Mouse (Mus musculus) liver, embryonic 14.5 days (tissue): Measurements from ENCODE around the gene Snta1. TPM values are rescaled to one million over a fixed set of nuclear protein-coding genes. Genes with fewer than 3 reads are reported as not detected.

Experiments used
- ATAC-seq: fragments of 200-750 bp; cut with Nextera tagmentation; 2 replicates; pipeline ENCODE4 v1.8.0; 2017; ENCODE audit warnings: moderate number of reproducible peaks, mild to moderate bottlenecking, moderate library complexity; ENCODE audit not compliant: insufficient read depth
- DNase-seq, 3 experiments: peaks; one replicate each; pipeline ENCODE4 v3.0.0-alpha.2; 2012 to 2013; ENCODE audit warnings: low read depth in 3 of 3, low spot score in 3 of 3
- H3K27ac ChIP-seq: fragments of 300-500 bp; sonication (generic); 2 replicates; pipeline ENCODE4 v1.5.1; 2014; ENCODE audit warnings: moderate library complexity, mild to moderate bottlenecking, control low read depth, inconsistent platforms
- H3K27me3 ChIP-seq: fragments of 300-500 bp; sonication (generic); 2 replicates; pipeline ENCODE4 v1.6.1; 2014; ENCODE audit warnings: mild to moderate bottlenecking, low read length, moderate library complexity; ENCODE audit not compliant: control insufficient read depth, insufficient read depth
- H3K36me3 ChIP-seq: fragments of 300-500 bp; sonication (generic); replicated peaks from 2 replicates; pipeline ENCODE4 v1.6.1; 2014; ENCODE audit warnings: low read depth; ENCODE audit not compliant: control insufficient read depth, insufficient read depth
- H3K4me1 ChIP-seq, 2 experiments: fragments of 200-500 bp in 1 of 2; fragments of 300-500 bp in 1 of 2; sonication (generic) in 1 of 2; replicated peaks; 2 replicates each; pipeline ENCODE4 v1.6.1; 2012 to 2014; ENCODE audit warnings: antibody characterized with exemption in 1 of 2, inconsistent platforms in 1 of 2, low read length in 1 of 2; ENCODE audit not compliant: control insufficient read depth in 2 of 2, insufficient read depth in 2 of 2
- H3K4me2 ChIP-seq: fragments of 300-500 bp; sonication (generic); 2 replicates; pipeline ENCODE4 v1.6.1; 2014; ENCODE audit warnings: low read depth, mild to moderate bottlenecking, control low read depth, moderate library complexity
- H3K4me3 ChIP-seq, 2 experiments: fragments of 200-500 bp in 1 of 2; fragments of 300-500 bp in 1 of 2; sonication (generic) in 1 of 2; 2 replicates each; pipeline ENCODE4 v1.5.1; 2012 to 2014; ENCODE audit warnings: low read depth in 2 of 2, low read length in 2 of 2, mild to moderate bottlenecking in 2 of 2, control low read depth in 1 of 2, inconsistent platforms in 1 of 2, moderate library complexity in 1 of 2; ENCODE audit not compliant: insufficient read depth in 1 of 2
- H3K9ac ChIP-seq: fragments of 300-500 bp; sonication (generic); replicated peaks from 2 replicates; pipeline ENCODE4 v1.6.1; 2014; ENCODE audit warnings: mild to moderate bottlenecking, control low read depth, moderate library complexity
- H3K9me3 ChIP-seq: fragments of 300-500 bp; sonication (generic); 2 replicates; pipeline ENCODE4 v1.6.1; 2016; ENCODE audit warnings: low read length, mixed read lengths; ENCODE audit not compliant: control insufficient read depth
- CTCF ChIP-seq: IDR thresholded peaks from 2 replicates; pipeline ENCODE4 v1.5.1; 2016; ENCODE audit warnings: antibody characterized with exemption, low read depth, control low read depth
- EP300 ChIP-seq: IDR thresholded peaks from 2 replicates; pipeline ENCODE4 v1.6.1; 2016; ENCODE audit warnings: antibody characterized with exemption, low read depth
- WGBS: fragments of 180-500 bp; shearing (Covaris S2); extraction: QIAGEN DNeasy Blood & Tissue Kit; methylation state at CpG from one replicate; pipeline ENCODE4 v1.1.7; 2014; ENCODE audit not compliant: insufficient replicate concordance; 5-methylcytosine and 5-hydroxymethylcytosine counted together
- polyA plus RNA-seq, 2 experiments: library from polyadenylated mRNA; depleted of rRNA in 1 of 2; stranded (reverse) in 1 of 2; unstranded in 1 of 2; fragments of >200 nt; fragmentation: Nextera tagmentation in 1 of 2; extraction: Ambion mirVana in 1 of 2; gene quantifications; 2 replicates each; pipeline versions ENCODE4 v1.2.1 to v1.2.3; 2012 to 2014

The Snta1 gene
- polyA plus RNA-seq (2012; rRNA removed) (1.5 and 1.6 TPM in 2 replicates), polyA plus RNA-seq (2014; fragmentation: Nextera tagmentation; extraction: Ambion mirVana) (0.64 and 0.70 TPM in 2 replicates)

- DNase-seq: peak; percentile 59 to 69 (median 59)
- peak within 1 kb of the TSS; percentile 47 to 66 for H3K4me3 ChIP-seq
- no peak within 1 kb of the TSS for H3K27ac ChIP-seq
- peak; percentile 84 for ATAC-seq
- peak within 1 kb of the TSS; percentile 83 for H3K4me2 ChIP-seq
- H3K4me1 ChIP-seq: peaks cover 3 to 5% of the 10 kb centered on the region in 2 experiments
- TF ChIP-seq EP300: no peak
- TF ChIP-seq CTCF: no peak
- no peaks in the 10 kb centered on the region for H3K9me3 ChIP-seq
- H3K9ac ChIP-seq: peak within 1 kb of the TSS; percentile 58
- H3K27me3 ChIP-seq: peaks cover 17% of the 10 kb centered on the region
- H3K36me3 ChIP-seq: no peaks in the 10 kb centered on the region
- WGBS: 3% methylated on average over 83 of the region's 84 CpGs
These were observed at the start of gene Snta1 for GRCm38 (mm10) chr2:154407643-154408445. TSS of gene Snta1 (minus strand) at chr2:154408099.

GRCm38 (mm10) chr2:154456621-154457020, 48.7 kb upstream of the Snta1 start:
- Histone ChIP-seq H3K9me3 (no peaks in the 10 kb centered on the region), H3K4me1 (peaks cover 22 to 33% of the 10 kb centered on the region in 2 experiments), H3K27ac (no peak overlapping the region), H3K4me3 (no peak overlapping the region), H3K4me2 (no peak overlapping the region), H3K36me3 (no peaks in the 10 kb centered on the region), H3K27me3 (no peaks in the 10 kb centered on the region), H3K9ac (no peak overlapping the region)
- DNase-seq (no peak), ATAC-seq (no peak)
- TF ChIP-seq EP300: no peak
- no peak for TF ChIP-seq CTCF

GRCm38 (mm10) chr2:154455776-154456175, 47.9 kb upstream of the Snta1 start:
- 22% methylated on average over 5 of the region's 5 CpGs for WGBS
- no peaks in the 10 kb centered on the region for H3K36me3 ChIP-seq
- no peak for DNase-seq
- H3K4me1 ChIP-seq: peaks cover 20 to 31% of the 10 kb centered on the region in 2 experiments
- peak; percentile 60; the same call in 1 of the 2 replicates for ATAC-seq
- H3K4me3 ChIP-seq: no peak overlapping the region
- no peak overlapping the region for H3K27ac ChIP-seq
- H3K9me3 ChIP-seq: no peaks in the 10 kb centered on the region
- no peaks in the 10 kb centered on the region for H3K27me3 ChIP-seq
- peak overlapping the region; percentile 24; the same call in 1 of the 2 replicates for H3K4me2 ChIP-seq
- TF ChIP-seq EP300 (no peak), CTCF (no peak)
- H3K9ac ChIP-seq: no peak overlapping the region; the same call in 1 of the 2 replicates

GRCm38 (mm10) chr2:154454605-154455004, 46.7 kb upstream of the Snta1 start:
- H3K4me1 ChIP-seq: peaks cover 18 to 26% of the 10 kb centered on the region in 2 experiments
- no peak for ATAC-seq
- no peaks in the 10 kb centered on the region for H3K27me3 ChIP-seq
- H3K36me3 ChIP-seq: no peaks in the 10 kb centered on the region
- DNase-seq: no peak
- H3K27ac ChIP-seq: no peak overlapping the region
- H3K4me2 ChIP-seq: no peak overlapping the region
- WGBS: 68% methylated on average over 3 of the region's 3 CpGs
- H3K9ac ChIP-seq: no peak overlapping the region
- H3K4me3 ChIP-seq: no peak overlapping the region
- TF ChIP-seq CTCF: no peak
- no peak for TF ChIP-seq EP300
- H3K9me3 ChIP-seq: no peaks in the 10 kb centered on the region

GRCm38 (mm10) chr2:154454099-154454498, 46.2 kb upstream of the Snta1 start:
- peaks cover 18 to 26% of the 10 kb centered on the region in 2 experiments for H3K4me1 ChIP-seq
- peak; percentile 88 for TF ChIP-seq EP300
- TF ChIP-seq CTCF: no peak
- DNase-seq (peak in 2 of 3 experiments; percentile 19 to 46), ATAC-seq (peak; percentile 75)
- 11% methylated on average over 1 of the region's 1 CpGs for WGBS
- H3K4me2 ChIP-seq: no peak overlapping the region
- no peaks in the 10 kb centered on the region for H3K36me3 ChIP-seq
- H3K27me3 ChIP-seq: no peaks in the 10 kb centered on the region
- H3K9me3 ChIP-seq: no peaks in the 10 kb centered on the region
- no peak overlapping the region for H3K4me3 ChIP-seq
- no peak overlapping the region for H3K27ac ChIP-seq
- no peak overlapping the region for H3K9ac ChIP-seq
